Mouse (Mus musculus): ENCODE results near the gene Sox5.

Gene Sox5

GRCm38 (mm10) chr6:144168696-144169476, 612.9 kb downstream of the Sox5 start:
- no peak for DNase-seq

GRCm38 (mm10) chr6:144167058-144167457, 614.7 kb downstream of the Sox5 start:
- DNase-seq, result no peak

GRCm38 (mm10) chr6:144166651-144167050, 615.1 kb downstream of the Sox5 start:
- no peak for DNase-seq

- DNase-seq, result no peak
Measured at GRCm38 (mm10) chr6:144166104-144166503, 615.7 kb downstream of the Sox5 start.

- DNase-seq, result no peak
Measured at GRCm38 (mm10) chr6:144163501-144163900, 618.3 kb downstream of the Sox5 start.

- DNase-seq, result no peak
Measured at GRCm38 (mm10) chr6:144158637-144159036, 623.1 kb downstream of the Sox5 start.

- DNase-seq, result no peak
Measured at GRCm38 (mm10) chr6:144154892-144155424, 626.8 kb downstream of the Sox5 start.

- DNase-seq, result no peak
Measured at GRCm38 (mm10) chr6:144151957-144152356, 629.8 kb downstream of the Sox5 start.

GRCm38 (mm10) chr6:144151075-144151474, 630.7 kb downstream of the Sox5 start:
- DNase-seq, result no peak

- DNase-seq, result no peak
Measured at GRCm38 (mm10) chr6:144137397-144137796, 644.4 kb downstream of the Sox5 start.

GRCm38 (mm10) chr6:144136894-144137293, 644.9 kb downstream of the Sox5 start:
- no peak for DNase-seq

GRCm38 (mm10) chr6:144129927-144130326, 651.9 kb downstream of the Sox5 start:
- no peak for DNase-seq

GRCm38 (mm10) chr6:144119961-144120360, 661.8 kb downstream of the Sox5 start:
- DNase-seq, result no peak

- DNase-seq, result no peak
Measured at GRCm38 (mm10) chr6:144116646-144117045, 665.1 kb downstream of the Sox5 start.

- DNase-seq, result no peak
Measured at GRCm38 (mm10) chr6:144111561-144111960, 670.2 kb downstream of the Sox5 start.

GRCm38 (mm10) chr6:144106848-144107247, 674.9 kb downstream of the Sox5 start:
- no peak for DNase-seq

GRCm38 (mm10) chr6:144105645-144106044, 676.1 kb downstream of the Sox5 start:
- DNase-seq, result no peak

- DNase-seq, result no peak
Measured at GRCm38 (mm10) chr6:144103612-144104011, 678.2 kb downstream of the Sox5 start.

- DNase-seq, result no peak
Measured at GRCm38 (mm10) chr6:144100852-144101251, 680.9 kb downstream of the Sox5 start.

GRCm38 (mm10) chr6:144098119-144098518, 683.7 kb downstream of the Sox5 start:
- no peak for DNase-seq

GRCm38 (mm10) chr6:144088256-144088655, 693.5 kb downstream of the Sox5 start:
- DNase-seq, result no peak

- DNase-seq, result no peak
Measured at GRCm38 (mm10) chr6:144086096-144086810, 695.5 kb downstream of the Sox5 start.

- DNase-seq, result no peak
Measured at GRCm38 (mm10) chr6:144082297-144082696, 699.5 kb downstream of the Sox5 start.

GRCm38 (mm10) chr6:144077826-144078225, 704.0 kb downstream of the Sox5 start:
- no peak for DNase-seq

Data from thymus, adult 18-20 months (tissue).